Mouse (Mus musculus) MN1 (cell line): ENCODE data around the gene E030018B13Rik.

Experiments used
- DNase-seq: peaks from one replicate; pipeline ENCODE4 v3.0.0-alpha.2; 2016; ENCODE audit warnings: low spot score

The E030018B13Rik gene

DNA sequence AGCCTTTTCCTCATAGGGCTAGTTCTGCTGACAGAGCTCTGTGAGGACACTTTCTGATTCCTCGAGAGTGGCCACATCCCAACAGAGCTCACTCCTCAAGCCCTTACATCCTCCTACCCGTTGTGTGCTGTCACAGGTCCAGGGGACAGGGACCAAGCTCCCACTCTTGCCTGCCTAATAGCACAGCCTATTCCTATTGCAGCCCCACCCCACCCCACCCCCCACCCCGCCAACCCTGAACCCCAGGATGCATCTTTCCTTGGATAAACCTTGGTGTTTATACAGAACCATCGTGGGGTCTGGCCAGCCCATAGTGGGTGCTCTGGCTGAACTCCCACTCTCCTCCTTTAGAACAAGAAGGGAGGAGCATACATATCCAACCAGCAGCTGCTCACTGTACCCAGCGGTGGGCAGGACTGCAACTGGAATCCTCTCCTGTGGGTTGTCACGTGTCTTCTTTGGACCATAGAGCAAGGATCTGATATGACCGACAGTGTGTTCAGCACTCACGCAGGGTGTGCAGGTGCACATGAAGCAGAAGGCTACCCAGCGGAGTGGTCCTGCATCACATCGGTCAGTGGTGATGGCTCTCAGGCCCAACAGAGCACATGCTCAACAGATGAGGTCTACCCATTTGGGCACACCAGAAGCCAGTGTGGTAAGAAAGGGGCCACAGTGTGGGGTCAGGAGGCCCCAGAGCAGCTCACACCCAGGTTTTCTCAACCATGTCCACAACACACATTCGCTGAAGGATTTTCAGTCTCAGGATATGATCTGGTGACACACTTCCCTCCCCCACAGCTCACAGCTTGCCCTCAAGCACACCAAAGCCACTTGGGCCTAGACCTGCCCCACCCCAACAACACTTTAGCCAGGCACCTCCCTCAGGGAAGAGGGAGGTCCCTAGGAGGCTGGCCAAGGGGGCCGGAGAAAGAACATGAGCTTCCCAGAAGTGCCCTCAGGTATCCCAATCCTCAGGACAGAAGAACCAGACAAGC, 2.4 kb downstream of the E030018B13Rik start:
- DNase-seq = no peak

DNA sequence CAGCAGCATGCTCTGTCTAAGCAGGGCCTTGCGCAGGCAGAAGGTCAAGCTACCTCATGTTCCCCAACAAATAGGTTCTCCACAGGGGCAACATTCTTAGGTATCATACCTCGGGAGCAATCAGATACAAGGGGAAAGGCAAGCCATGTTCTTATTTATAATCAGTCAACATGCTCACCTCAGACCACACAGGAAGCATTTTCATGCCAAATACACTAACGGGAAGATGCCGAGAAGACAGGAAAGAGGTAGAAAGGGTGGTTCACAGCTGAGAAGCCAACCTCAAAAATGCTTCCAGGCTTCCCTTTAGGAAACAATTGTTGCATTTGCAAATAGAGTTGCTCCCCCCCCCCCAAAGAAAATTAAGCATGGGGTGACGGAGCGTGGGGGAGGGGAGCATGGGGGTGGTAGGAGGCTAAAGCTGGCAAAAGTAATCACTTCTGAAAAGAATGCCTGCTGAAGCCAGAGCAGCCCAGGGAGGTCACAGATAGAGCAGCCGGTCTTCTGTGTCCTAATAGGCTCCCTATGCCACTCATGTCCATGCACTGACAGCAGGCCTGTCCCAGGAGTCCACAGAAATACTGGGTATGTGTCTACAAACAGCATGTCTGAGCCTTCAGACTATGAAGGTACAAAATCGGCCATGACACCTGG, 5.4 kb downstream of the E030018B13Rik start:
- DNase-seq = no peak

DNA sequence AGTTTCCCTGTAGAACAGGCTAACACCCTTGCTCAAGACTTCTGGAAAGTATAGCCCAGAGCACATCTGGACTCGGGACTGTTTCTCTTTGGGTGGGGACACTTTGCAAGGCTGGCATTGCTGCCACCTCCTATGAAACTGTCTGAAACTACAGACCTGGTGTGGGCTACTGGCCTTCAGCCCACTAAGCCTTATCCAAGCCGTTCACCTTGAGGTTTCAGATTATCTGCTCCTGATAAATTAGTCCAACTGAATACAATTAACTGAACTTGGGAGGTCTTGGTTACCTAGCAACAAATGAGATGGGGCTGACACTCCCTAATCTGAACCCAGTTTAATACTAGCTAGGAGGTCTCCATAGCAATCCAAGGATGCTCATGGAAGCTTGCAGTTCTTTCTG, 5.9 kb downstream of the E030018B13Rik start:
- DNase-seq = no peak

DNA sequence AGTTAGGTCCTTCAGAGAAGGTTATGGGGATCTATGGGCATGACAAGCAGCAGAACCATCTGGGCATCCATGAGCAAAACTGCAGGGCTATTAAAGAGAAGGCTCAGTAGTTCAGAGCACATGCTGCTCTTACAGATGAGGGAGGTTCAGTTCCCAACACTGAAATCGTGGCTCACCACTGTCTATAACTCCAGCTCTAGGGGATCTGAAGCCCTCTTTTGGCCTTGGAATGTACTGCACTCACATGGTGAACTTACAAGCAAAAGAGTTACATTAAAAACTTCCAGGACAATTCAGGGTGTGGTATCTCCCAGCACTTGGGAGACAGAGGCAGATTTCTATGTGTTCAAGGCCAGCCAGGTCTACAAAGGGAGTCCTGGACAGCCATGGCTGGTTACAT, 6.3 kb downstream of the E030018B13Rik start:
- DNase-seq = no peak

DNA sequence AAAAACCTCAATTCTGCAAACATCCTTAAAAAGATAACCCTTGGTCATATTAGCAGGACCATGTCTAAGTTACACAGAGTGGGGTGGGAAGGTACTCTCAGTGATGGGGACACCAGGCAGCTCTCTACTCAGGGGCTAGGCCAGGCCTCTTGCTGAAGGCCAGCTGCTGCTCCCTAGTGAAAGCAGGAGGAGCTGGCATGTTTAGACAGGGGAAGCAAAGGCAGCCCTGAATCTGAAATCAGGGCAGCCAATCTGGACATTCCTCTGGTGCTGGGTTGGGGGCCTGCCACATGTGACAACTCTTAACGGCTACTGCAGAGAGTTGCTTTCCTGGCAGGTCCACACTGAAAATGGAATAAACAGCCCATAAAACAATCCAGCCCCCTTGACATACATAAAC, 7.5 kb downstream of the E030018B13Rik start:
- no peak for DNase-seq

DNA sequence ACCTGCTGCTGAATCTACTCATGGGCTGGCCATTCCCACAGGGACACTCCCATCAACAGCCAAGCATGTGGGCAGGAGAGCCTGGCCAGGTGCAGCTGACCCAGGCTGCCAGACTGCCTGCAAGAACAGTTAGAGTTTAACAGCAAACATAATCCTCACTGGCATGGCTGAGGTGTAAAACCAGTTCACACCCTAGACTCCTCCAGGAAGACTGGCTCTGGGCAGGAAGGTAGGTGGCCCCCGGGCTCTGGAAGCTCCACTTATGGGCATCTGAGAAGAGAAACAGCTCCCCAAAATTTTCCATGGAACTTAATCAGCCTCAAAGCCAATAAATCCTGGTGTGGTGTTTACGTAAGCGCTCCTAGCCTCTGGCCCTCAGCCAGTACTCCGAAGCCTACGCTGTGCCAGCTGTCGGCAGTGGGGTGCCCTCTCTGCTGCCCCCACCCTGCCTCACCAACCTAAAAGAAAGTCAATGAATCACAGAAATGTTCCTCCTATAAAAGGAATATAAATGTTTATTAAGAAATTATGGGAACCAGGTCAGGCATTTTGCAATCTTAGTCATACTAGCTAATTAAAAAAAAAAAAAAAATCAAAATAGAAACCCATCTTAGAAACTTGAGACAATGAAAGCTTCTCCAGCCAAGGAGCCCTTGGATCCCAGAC, 8.2 kb downstream of the E030018B13Rik start:
- no peak for DNase-seq

DNA sequence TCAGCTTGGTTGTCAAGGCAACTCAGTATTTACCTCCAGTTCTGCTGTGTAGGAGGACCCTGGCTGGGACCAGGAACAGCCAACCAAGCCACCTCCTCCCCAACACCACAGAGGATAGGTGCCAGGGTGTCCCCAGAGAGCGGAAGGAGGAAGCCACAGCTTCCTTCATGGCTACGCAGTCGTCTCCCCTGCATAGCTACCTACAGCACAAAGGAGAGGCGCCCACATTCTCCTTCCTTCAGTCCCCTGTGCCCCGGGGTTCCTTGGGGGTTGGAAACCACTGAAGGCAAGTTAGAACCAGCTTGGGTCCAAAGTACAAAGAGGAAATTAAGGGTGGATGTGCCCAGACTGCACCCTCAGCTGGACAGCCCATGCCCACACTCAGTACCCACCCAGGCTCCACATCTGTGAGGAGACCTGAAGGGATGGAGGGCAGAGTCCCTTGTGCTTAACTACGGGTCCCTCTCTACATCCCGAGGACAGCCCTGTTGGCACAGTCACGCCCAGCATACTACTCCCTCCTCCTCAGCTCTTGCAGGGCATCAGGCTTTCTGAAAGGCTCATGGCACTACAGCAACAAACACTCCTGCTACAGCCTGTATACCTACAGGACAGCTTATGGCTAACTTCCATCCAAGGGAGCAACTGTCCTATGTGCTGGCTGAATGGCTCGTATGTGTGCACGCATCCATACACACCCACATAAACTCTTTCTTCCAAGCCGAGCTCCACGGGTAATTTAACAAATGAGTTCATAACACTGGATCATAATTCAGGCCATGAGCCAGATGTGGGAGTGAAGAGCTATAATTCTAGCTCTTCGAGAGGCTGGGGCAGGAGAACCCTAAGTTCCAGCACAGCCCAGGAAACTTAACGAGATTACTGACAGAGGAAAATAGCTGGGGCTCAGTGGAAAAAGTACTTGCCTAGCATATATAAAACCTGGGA, 9.0 kb downstream of the E030018B13Rik start:
- no peak for DNase-seq

DNA sequence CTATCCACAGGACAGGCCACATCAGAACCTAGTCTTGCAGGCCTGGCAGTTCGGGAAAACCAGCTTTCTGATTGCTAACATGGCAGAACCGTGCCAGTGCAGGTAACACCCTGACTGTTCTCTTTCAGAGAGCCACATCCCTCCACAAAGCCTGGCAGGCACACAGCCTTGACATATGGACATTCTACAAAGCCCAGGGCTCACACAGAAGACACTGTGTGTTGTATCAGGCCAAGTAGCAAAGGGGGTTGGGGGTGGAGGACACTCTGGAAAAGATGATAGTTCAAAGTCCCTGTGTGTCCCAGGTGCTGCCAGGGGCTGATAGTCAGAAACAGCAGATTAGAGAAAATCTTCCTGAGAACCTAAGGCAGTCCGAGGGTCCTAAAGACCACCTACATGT, 9.8 kb downstream of the E030018B13Rik start:
- no peak for DNase-seq

DNA sequence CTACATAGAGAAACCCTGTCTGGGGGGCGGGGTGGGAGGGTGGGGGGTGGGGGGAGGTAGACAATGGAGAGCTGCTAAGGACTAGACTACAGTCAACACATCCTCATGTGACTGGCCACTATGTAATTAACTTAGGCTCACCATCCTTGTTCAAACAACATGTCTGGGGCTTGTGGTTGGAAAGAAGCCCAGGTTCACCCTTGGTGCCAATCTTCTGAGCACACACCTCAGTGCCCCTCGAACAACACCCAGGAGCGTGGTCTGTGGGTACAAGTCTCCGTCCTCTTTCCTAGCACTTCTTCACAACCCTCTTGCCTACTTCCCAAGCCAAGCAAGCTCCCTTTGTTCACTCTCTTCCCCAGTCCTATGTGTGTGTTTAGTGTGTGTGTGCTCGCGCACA, 10.5 kb downstream of the E030018B13Rik start:
- no peak for DNase-seq

DNA sequence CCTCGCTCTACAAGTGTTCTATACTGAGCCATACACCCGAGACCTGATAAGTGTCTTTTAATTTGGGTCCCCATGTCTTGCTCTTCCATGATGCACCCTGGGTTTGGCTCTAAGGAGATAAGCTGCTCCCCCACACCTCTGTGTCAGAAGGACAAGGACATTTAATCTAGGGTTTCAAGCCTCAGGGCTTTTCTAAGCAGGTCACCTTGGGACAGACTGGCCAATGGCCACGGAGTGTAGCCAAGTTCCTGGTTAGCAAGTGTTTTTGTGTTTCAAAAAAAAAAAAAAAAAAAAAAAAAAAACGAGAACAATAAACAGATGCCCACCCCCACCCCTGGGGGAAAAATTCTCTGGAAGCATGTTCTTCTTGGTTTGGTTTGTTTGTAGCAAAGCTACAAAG, 12.4 kb downstream of the E030018B13Rik start:
- DNase-seq = no peak

DNA sequence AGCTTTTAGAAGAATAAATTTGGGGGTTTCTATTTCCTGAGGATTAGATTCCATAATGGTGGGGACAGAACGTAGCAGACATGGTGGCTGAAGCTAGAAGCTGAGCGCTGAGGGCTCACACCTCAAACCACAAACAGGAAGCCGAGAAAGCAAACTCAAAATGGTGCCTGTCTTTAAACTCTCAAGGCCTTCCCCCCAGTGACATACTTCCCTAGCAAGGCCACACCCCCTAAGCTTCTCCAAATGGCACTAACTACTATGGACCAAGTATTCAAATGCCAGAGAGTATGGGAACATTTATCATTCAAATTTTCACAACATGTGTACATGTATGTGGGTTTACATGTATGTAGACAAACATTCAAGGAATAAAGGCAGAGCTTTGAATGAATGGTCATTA, 13.5 kb downstream of the E030018B13Rik start:
- DNase-seq = no peak

DNA sequence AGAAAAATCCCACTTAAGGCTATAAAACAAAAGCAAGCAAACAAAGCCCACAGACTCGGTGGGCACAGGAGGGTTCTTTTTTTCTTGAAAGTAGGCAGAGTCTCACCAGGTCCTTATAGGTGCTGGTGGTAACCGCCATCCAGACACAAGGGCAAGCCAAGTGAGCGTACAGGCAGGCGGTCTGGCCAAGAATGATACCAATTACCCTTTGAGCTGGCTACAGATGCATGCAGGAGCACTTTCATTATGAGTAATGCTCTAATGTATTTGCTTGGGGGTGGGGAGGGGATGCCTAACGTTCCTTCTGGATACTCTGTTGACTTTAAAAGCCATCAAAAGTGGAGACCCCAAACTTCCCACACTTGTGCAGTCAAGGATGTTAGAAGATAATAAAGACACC, 14.1 kb downstream of the E030018B13Rik start:
- DNase-seq = no peak

DNA sequence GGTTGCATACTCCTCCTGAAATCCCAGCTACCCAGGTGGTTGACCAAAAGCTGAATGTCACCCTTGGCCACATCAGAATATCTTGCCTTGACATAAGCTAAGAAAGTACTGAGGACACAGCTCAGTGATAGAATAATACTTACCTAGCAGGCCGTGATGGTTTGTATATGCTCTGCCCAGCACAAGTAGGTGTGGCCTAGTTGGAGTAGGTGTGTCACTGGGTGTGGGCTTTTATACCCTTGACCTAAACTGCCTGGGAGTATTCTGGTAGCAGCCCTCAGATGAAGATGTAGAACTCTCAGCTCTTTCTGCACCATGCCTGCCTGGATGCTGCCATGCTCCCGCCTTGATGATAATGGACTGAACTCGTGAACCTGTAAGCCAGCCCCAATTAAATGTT, 15.8 kb downstream of the E030018B13Rik start:
- no peak for DNase-seq

DNA sequence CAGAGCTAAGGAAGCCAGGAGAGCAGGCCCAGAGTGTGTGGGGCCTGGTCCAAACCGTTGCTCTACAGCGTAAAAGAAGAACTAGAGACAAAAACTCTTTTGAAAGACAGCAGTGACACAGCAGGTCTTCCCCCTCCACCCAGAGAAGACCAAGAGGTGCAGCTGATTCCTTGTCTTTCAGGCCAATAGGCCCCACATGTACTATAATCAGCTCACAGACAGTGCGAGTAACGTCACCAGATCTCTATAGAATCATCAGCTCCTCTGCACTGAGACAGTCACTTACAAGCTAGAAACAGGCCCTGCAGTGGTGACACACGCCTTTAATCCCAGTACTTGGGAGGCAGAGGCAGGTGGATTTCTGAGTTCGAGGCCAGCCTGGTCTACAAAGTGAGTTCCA, 17.2 kb downstream of the E030018B13Rik start:
- no peak for DNase-seq

DNA sequence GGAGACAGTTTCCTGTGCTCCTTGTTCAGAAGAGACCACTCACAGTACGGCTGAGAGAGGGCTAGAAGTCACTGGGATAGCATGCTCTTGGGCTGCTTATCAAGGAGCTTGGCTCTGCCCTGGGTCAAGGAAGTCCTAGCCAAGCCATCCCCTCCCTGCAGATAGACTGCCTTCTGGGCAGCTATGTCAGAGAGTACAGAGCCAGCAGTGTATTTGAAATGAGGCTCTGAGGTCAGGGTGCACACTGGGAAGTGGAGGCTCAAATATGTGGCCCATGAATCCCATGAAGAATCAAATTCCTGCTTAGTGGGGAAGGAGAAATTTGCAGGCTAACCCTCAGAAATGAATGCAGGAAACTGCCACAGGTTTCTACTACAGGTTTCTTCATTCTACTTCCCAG, 17.9 kb downstream of the E030018B13Rik start:
- DNase-seq = no peak

DNA sequence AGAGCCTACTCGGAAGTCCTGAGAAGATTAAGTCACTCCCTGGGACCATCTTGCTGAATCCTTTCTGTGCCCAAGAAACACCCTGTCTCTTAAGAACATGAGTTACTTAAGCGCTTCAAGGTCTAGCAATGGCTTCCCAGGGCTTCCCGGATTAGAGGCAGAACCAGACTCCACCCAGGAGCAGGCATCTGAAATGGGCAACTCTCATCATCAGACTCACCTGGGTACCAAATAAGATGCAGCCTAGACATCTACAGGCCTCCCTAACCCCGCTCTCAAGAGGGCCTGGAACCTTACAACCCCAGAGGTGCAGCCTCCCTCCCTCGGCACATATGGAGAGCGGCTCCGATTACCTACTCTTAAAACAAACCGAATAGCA, 19.1 kb downstream of the E030018B13Rik start:
- DNase-seq = no peak

DNA sequence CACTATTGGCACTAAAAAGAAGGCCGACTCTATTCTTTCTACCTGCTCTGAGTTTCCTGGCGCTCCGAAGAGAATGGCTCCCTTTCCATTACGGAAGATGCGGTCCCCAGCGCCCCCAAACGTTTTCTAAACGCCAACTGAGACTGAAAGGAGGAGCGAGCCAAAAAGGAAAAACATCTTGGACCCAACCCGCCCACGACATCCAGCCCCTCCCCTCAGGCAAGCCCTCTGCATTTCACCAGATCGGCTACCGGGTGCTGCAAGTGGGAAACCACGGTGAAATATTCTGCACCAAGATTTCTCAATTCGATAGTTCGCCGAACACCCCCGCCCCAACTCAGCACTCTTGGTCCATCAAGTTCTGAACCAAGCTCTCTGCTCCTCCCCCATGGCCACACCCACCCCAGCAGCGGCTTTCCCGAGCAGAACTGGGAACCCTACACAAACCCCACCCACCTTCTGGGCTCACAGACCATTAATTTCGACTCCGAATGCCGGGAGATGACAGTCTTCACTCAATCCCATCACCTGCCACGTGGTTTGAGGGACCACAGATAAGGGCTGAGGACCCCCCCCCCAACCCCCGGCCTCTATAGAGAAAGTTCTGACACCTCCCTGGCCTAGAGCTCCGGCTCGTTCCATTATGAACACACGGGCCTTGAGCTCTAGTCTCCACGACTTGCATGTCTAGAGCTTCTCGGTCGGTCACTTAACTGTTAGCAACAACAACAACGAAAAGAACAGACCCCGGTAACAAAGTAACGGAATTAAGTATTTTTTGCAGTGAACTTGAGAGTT, 19.7 kb downstream of the E030018B13Rik start:
- DNase-seq = no peak

DNA sequence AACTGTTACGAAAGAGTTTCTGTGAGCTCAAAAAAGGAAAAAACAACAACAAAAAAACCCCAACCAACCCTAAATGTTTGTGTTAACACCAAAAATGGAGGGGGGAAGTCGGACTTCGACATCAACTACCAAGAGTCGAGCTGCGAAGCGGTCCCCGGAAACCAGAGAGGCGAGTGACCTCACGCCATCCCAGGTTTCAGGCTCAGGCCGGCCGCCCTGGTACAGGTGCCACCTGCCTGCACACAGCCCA, 20.3 kb downstream of the E030018B13Rik start:
- no peak for DNase-seq

DNA sequence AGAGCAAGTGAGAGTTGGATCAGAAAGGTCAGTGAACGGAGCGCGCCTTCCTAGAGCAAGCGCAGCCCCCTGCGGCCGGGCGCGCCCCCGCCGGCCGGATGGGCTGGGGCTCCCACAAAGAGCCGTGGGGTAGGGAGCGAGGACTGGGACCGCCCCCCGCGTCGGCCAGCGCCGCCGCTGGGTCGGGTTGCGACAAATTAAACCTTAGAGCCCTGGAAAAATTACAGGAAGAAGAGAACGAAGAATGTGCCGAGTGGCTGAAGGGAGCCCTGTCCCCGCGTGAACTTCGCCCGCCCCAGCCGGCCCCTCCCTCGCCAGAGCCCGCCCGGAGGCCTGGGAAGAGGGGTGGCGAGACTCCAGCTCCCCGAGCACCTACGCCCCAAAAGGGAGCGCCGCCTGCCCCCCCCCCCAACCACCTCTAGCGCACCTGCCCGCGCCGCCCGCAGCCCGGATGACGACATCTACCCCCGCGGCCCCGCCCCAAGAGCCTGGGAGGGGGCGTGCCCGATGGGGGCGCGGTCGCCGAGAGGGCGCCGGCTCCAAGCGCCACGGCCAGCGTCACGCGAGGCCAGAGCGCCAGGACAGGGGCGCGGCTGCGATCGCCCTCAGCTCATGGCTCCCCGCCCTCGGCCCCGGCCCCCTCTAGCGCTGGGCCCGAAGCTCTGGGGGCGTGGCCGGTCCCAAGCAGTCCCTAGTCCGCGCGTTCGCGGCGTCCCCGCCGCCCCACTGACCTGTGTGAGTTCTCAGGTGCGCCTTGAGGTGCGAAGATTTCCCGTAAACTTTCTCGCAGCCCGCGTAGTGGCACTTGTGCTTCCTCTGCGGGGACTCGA, 20.8 kb downstream of the E030018B13Rik start:
- no peak for DNase-seq
